Mouse (Mus musculus) megakaryocyte, embryonic 14.5 days (primary cell): ENCODE results near the gene Lrrc75b. TPM values are rescaled to one million over a fixed set of nuclear protein-coding genes. Genes with fewer than 3 reads are reported as not detected.
"Not testable (repeated sequence)": the region's sequence is repeated elsewhere in the genome, so short reads cannot be mapped to it uniquely, and the experiment has no call there.

Experiments
- H3K27me3 ChIP-seq: replicated peaks from 2 replicates; pipeline ENCODE3; 2012; ENCODE audit warnings: inconsistent platforms
- H3K36me3 ChIP-seq: replicated peaks from 2 replicates; pipeline ENCODE3; 2012; ENCODE audit warnings: low read length, inconsistent platforms, mixed read lengths
- H3K4me1 ChIP-seq: 2 replicates; pipeline ENCODE4 v1.6.1; 2012; ENCODE audit warnings: inconsistent platforms
- H3K4me3 ChIP-seq: replicated peaks from 2 replicates; pipeline ENCODE3; 2012; ENCODE audit warnings: moderate library complexity, mild to moderate bottlenecking, inconsistent platforms
- H3K9me3 ChIP-seq: 2 replicates; pipeline ENCODE4 v1.6.1; 2012; ENCODE audit warnings: inconsistent platforms
- FLI1 ChIP-seq: IDR thresholded peaks from 2 replicates; pipeline ENCODE4 v1.6.1; 2012; ENCODE audit warnings: low read length, inconsistent platforms, mixed read lengths
- GATA1 ChIP-seq: IDR thresholded peaks from 3 replicates; pipeline ENCODE4 v1.6.1; 2012; ENCODE audit warnings: mixed read lengths, low read length, inconsistent platforms, borderline replicate concordance
- polyA plus RNA-seq: library from polyadenylated mRNA; stranded (reverse); fragments of >175 nt; gene quantifications from 2 replicates; pipeline ENCODE4 v1.2.3, GENCODE M21; 2012; ENCODE audit warnings: low replicate concordance; ENCODE audit not compliant: insufficient read depth

The Lrrc75b gene
- polyA plus RNA-seq, 1 experiment = not detected

DNA sequence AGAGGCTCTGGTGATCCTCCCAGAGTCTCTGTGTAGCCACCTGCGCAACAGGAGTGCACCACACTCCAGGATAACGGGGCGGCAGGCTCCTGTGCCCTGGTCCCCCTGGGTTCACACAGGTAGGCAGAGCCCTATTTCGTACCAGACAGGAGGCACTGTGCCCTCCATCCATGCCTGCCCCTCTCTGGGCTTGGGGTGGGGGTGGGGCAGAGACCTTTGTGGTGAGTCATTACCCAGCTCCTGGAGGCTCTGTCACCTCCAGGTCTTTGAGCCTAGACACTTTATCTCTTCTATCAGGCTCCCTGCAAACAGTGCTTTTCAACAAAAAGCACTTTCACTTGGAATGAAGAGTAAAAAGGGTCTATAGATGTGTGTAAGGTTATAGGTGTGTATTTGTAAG, 8.7 kb upstream of the Lrrc75b start:
- Histone ChIP-seq H3K4me1 (peaks cover 76% of the 10 kb centered on the region), H3K27me3 (peaks cover 62% of the 10 kb centered on the region), H3K4me3 (peak overlapping the region; percentile 23)

DNA sequence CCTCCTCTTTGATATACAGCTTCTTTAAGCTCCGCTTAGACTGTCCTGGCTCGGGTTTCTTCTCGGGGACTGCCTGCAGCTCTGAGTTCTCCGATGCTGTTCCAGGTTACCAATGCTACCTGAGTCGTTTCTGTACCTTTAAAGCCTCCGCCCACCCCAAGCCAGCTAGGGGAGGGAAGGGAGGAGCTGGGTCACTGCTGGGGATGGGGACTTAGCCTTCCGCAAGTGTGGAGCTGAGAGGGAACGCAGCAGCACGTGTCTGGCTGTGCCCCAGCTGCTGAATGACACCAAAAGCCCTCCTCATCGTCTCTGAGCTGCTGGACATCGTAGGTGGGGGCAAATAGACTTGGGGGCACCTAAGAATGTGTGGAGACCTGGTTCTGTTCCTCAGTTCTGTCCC, 8.3 kb upstream of the Lrrc75b start:
- H3K9me3 ChIP-seq = no peaks in the 10 kb centered on the region
- H3K4me1 ChIP-seq = peaks cover 80% of the 10 kb centered on the region

More for the DNA sequence above, 8.7 kb upstream of the Lrrc75b start:
- TF ChIP-seq GATA1 (no peak), FLI1 (no peak)
- Histone ChIP-seq H3K9me3 (no peaks in the 10 kb centered on the region), H3K36me3 (no peaks in the 10 kb centered on the region)

GRCm38 (mm10) chr10:75568029-75568428, 7.9 kb upstream of the Lrrc75b start:
- H3K4me1 ChIP-seq = peaks cover 84% of the 10 kb centered on the region
- no peaks in the 10 kb centered on the region for H3K36me3 ChIP-seq
- peaks cover 62% of the 10 kb centered on the region for H3K27me3 ChIP-seq
- H3K4me3 ChIP-seq = no peak overlapping the region
- H3K9me3 ChIP-seq = peaks cover under 1% of the 10 kb centered on the region
- TF ChIP-seq GATA1 = no peak
- no peak for TF ChIP-seq FLI1

More for the DNA sequence above, 8.3 kb upstream of the Lrrc75b start:
- TF ChIP-seq FLI1 (no peak), GATA1 (no peak)
- H3K27me3 ChIP-seq = peaks cover 62% of the 10 kb centered on the region
- H3K36me3 ChIP-seq = no peaks in the 10 kb centered on the region
- no peak overlapping the region for H3K4me3 ChIP-seq

DNA sequence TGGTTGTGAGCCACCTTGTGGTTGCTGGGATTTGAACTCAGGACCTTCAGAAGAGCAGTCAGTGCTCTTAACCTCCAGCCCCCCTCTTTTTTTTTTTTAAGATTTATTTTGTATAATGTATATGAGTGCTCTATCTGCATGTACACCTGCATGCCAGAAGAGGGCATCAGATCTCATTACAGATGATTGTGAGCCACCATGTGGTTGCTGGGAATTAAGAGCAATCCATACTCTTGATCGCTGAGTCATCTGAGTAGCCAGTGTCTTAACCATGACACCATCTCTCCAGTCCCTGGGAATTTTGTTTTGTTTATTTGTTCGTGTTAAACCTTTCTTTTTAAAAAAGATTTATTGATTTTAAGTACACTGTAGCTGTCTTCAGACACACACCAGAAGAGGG, 6.6 kb upstream of the Lrrc75b start:
- not testable (repeated sequence) for H3K4me3 ChIP-seq, H3K36me3 ChIP-seq, H3K9me3 ChIP-seq
- Histone ChIP-seq H3K4me1 (peaks cover 79% of the 10 kb centered on the region), H3K27me3 (peaks cover 62% of the 10 kb centered on the region)

- Histone ChIP-seq H3K4me1 (peaks cover 79% of the 10 kb centered on the region), H3K4me3 (no peak overlapping the region), H3K36me3 (no peaks in the 10 kb centered on the region), H3K9me3 (peaks cover 9% of the 10 kb centered on the region), H3K27me3 (peaks cover 62% of the 10 kb centered on the region)
- no peak for TF ChIP-seq GATA1
- TF ChIP-seq FLI1 = no peak
Observed at GRCm38 (mm10) chr10:75566321-75566720, 6.2 kb upstream of the Lrrc75b start.

- TF ChIP-seq GATA1 (no peak), FLI1 (no peak)
- Histone ChIP-seq H3K27me3 (peaks cover 62% of the 10 kb centered on the region), H3K4me1 (peaks cover 83% of the 10 kb centered on the region), H3K9me3 (peaks cover 14% of the 10 kb centered on the region), H3K36me3 (no peaks in the 10 kb centered on the region), H3K4me3 (peak overlapping the region; percentile 76)
Observed at GRCm38 (mm10) chr10:75565906-75566305, 5.8 kb upstream of the Lrrc75b start.

- TF ChIP-seq FLI1 (no peak), GATA1 (no peak; the same call in 2 of the 3 replicates)
- peaks cover 83% of the 10 kb centered on the region for H3K4me1 ChIP-seq
- H3K36me3 ChIP-seq = no peaks in the 10 kb centered on the region
- peaks cover 14% of the 10 kb centered on the region for H3K9me3 ChIP-seq
- H3K4me3 ChIP-seq = peak overlapping the region; percentile 76
- peaks cover 62% of the 10 kb centered on the region for H3K27me3 ChIP-seq
Observed at GRCm38 (mm10) chr10:75565436-75565835, 5.3 kb upstream of the Lrrc75b start.

DNA sequence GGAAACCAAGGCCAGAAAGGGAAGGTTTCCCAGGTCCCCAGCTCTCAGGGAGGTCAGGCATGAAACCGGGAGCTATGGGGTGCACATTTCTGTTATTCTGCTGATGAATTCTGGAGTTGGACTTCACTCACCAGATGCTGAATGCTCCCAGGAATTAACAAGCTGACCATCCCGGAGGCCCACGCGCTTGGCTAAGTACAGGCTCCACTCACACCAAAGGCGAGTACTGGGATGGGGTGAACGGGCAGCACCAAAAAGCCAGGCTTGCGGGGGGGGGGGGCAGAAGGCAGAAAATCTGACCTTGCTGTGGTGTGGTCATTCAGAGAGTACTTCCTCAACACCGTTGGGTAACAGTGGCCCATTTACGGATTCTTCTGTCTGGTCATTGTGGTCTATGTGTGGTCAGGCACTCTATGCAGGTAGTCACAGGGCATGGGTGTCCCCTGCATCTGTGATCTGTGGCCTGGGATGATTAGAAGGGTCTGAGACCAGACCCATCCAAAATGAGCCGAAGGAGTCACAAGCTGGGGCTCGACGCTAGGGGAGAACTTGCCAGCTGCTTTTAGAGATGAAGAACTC, 4.6 kb upstream of the Lrrc75b start:
- Histone ChIP-seq H3K27me3 (peaks cover 63% of the 10 kb centered on the region), H3K4me1 (peaks cover 83% of the 10 kb centered on the region), H3K36me3 (no peaks in the 10 kb centered on the region), H3K9me3 (peaks cover 14% of the 10 kb centered on the region), H3K4me3 (no peak overlapping the region)
- TF ChIP-seq FLI1 (no peak), GATA1 (no peak)

GRCm38 (mm10) chr10:75562596-75562995, 2.5 kb upstream of the Lrrc75b start:
- H3K27me3 ChIP-seq = peaks cover 78% of the 10 kb centered on the region
- TF ChIP-seq FLI1 (no peak), GATA1 (no peak)
- H3K36me3 ChIP-seq = no peaks in the 10 kb centered on the region
- no peak overlapping the region for H3K4me3 ChIP-seq
- H3K4me1 ChIP-seq = peaks cover 78% of the 10 kb centered on the region
- peaks cover 14% of the 10 kb centered on the region for H3K9me3 ChIP-seq

- Histone ChIP-seq H3K4me3 (peak within 1 kb of the TSS; percentile 87), H3K36me3 (no peaks in the 10 kb centered on the region), H3K4me1 (peaks cover 66% of the 10 kb centered on the region), H3K9me3 (peaks cover 14% of the 10 kb centered on the region), H3K27me3 (peaks cover 92% of the 10 kb centered on the region)
- TF ChIP-seq FLI1 (no peak), GATA1 (no peak)
Observed at GRCm38 (mm10) chr10:75561071-75561654, 1.0 kb upstream of the Lrrc75b start, which contains the start of gene Ggt1. Gene Ggt1 (plus strand): TSS chr10:75561604.
